Mouse (Mus musculus) megakaryocyte, embryonic 14.5 days (primary cell): ENCODE data around the gene Nenf.

Source experiments
- FLI1 ChIP-seq: IDR thresholded peaks from 2 replicates; pipeline ENCODE4 v1.6.1; 2012; ENCODE audit warnings: low read length, inconsistent platforms, mixed read lengths
- GATA1 ChIP-seq: IDR thresholded peaks from 3 replicates; pipeline ENCODE4 v1.6.1; 2012; ENCODE audit warnings: mixed read lengths, low read length, inconsistent platforms, borderline replicate concordance

- TF ChIP-seq GATA1 (no peak), FLI1 (no peak)
Measured at GRCm38 (mm10) chr1:191301903-191302302, 16.1 kb downstream of the Nenf start.
